Mouse (Mus musculus) erythroblast, adult 5-6 weeks (primary cell): ENCODE data around the gene Cryzl1. TPM values are rescaled to one million over a fixed set of nuclear protein-coding genes. Genes with fewer than 3 reads are reported as not detected.

Experiments used
- ATAC-seq: replicated peaks from 2 replicates; pipeline ENCODE4 v1.8.0; 2016; ENCODE audit warnings: moderate number of reproducible peaks, mild to moderate bottlenecking, moderate TSS enrichment, inconsistent platforms; ENCODE audit not compliant: poor library complexity, low FRiP score, severe bottlenecking
- total RNA-seq, 2 experiments: library from RNA; stranded (forward) in 1 of 2; stranded (reverse) in 1 of 2; fragments of 150-400 nt in 1 of 2; fragments of 200-764, 138-1000 nt in 1 of 2; gene quantifications; 2 replicates each; pipeline versions ENCODE4 v1.2.3 to v1.2.4; 2015 to 2017; ENCODE audit warnings: low replicate concordance in 2 of 2

Gene Cryzl1
- total RNA-seq (2015; ENCODE audit: low replicate concordance) (21.5 and 55.1 TPM in 2 replicates), total RNA-seq (2017; ENCODE audit: low replicate concordance) (17.7 and 40.7 TPM in 2 replicates)

DNA sequence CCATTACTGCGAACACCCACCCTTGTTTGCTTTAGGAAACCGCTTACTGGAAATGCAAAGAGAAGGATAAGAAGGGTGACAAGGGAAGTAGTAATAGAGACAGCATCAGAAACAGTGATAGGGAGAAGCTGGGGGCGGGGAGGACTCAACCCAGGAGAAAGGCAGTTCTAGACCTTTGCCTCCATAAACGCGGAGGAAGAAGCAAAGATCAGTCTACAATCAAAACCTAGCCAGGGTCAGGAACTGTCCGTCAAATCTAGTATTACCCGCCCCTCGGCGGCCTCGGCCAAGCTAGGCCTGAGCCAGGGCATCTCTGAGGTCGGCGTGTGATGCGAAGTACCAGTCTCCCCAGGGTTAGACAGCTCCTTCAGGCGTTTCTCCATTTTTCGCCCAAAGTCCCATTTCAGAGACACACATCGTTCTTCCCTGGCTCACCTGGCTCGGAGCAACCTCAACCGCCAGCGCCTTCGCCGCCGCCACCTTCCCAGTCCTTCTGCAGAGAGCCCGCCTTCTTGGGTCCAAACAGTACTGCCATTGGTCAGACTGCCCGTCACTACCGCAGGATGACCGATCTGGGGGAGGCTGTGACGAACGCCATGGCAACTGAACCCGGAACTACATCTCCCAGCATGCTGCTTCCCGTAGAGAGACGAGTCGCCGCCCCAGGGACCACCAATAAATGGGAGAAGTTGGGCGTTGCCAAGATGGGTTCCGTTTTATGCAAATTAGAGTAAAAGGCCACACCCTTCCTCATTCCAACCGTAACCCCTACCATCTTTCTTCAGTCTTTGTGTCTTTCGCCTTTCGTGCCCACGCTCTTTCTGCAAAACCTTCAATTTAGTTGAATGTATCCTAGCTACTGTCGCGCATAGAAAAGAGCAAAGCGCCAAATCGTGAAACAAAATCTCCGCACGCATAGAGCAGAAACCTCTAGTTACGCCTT lies at the start of gene Cryzl1:
Cryzl1 (minus strand) TSS at position 853 of the 943 bp plus-strand sequence.
- ATAC-seq, result peak; percentile 89

DNA sequence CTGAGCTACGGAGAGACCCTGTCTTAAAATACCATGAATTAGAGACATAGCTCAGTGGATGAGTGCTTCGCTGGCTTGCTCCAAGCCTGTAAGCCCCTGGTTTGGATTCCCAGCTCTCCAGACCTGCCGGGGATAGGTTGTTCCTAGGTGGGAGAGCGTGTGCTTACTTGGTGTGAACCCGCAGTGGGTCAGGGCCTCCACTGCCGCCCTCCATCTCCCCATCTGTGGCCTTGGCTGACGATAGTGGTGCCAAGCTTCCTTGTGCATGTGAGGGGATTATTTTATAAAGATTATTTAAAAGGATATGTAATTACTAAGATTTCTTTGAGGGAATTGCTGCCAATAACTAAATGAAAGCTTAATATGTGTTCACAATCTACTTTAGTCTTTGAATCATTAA lies 43.8 kb upstream of the Cryzl1 start:
- no peak for ATAC-seq

GRCm38 (mm10) chr16:91771334-91771733 lies 42.6 kb upstream of the Cryzl1 start:
- no peak for ATAC-seq

DNA sequence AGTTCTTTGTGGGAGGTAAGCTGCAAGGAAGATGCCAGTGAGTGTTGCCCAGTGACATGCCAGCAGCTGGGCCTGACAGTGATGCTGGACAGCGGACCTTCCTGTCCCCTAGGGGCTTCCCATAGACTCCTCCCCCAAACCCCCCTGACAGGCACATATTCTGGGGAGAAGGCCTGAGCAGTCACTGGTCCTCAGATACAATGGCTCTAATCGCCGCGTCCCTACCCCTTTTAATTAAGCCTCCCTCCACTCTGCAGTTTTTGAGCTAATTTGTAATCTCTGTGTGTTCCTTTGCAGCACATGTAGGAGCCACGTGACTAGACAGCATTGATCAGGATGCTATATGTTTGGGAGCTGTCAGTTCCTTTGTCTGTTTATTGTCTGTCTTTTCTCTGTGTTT lies 41.9 kb upstream of the Cryzl1 start:
- ATAC-seq, result no peak

- ATAC-seq, result no peak
Observed at GRCm38 (mm10) chr16:91769911-91770310, 41.1 kb upstream of the Cryzl1 start.

DNA sequence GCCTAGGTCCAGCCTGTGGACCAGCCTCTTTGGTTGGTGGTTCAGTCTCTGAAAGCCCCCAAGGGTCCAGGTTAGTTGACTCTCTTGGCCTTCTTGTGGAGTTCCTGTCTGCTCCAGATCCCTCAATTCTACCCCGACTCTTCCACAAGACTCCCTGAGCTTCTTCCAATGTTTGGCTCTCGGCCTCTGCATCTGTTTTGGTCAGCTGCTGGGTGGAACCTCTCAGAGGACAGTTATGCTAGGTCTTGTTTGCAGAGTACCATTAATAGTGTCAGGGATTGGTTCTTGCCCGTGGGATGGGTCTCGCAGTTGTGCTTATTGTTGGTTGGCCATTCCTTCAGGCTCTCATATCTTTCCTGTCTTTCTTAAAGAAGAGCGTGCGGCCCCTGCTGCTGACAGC lies 39.8 kb upstream of the Cryzl1 start:
- ATAC-seq, result no peak

- ATAC-seq, result no peak
Observed at GRCm38 (mm10) chr16:91767165-91767701, 38.5 kb upstream of the Cryzl1 start.

DNA sequence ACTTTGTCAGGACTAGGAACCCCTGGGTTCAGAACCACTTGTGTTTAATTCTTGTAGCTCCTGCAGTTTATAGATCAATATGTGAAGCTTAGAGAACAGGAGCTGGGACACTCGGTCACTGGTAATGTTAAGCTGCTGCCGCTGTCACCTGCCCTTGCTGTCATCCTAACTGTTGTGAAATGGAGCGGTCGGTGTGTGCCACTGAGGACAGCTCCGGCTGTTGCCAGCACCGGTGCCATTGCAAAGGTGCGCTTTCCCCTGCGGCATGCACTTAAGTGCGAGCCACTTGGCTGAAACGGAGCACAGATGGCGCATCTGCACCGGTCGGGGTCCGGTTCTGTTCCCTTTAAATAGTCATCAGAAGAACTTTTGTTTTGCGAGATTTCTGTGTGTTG lies 37.0 kb upstream of the Cryzl1 start:
- no peak for ATAC-seq

GRCm38 (mm10) chr16:91765121-91765815 lies 36.5 kb upstream of the Cryzl1 start:
- ATAC-seq, result no peak

DNA sequence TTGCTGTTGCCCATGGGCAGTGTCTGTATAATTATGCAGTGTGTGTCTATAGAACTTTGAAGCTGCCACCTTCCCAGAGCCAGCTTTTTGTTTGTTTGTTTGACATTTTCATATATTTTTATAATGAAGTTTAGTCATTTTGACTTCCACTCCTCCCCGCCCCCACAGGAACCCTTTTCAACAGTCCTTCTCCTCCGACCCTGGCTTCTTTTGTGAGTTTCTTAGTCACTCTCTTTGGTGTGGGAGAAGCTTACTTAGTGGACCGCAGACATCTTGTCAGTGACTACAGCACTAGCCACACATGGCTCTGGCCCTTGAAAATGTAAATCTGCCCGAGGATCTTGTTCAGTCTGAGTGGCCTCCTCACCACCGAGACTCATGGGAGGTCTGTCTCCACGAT lies 35.6 kb upstream of the Cryzl1 start:
- no peak for ATAC-seq

- ATAC-seq, result no peak
Observed at GRCm38 (mm10) chr16:91763975-91764374, 35.2 kb upstream of the Cryzl1 start.

GRCm38 (mm10) chr16:91762476-91762875 lies 33.7 kb upstream of the Cryzl1 start:
- ATAC-seq, result no peak

- no peak for ATAC-seq
Observed at GRCm38 (mm10) chr16:91761761-91762160, 33.0 kb upstream of the Cryzl1 start.

- no peak for ATAC-seq
Observed at GRCm38 (mm10) chr16:91761202-91761601, 32.4 kb upstream of the Cryzl1 start.

DNA sequence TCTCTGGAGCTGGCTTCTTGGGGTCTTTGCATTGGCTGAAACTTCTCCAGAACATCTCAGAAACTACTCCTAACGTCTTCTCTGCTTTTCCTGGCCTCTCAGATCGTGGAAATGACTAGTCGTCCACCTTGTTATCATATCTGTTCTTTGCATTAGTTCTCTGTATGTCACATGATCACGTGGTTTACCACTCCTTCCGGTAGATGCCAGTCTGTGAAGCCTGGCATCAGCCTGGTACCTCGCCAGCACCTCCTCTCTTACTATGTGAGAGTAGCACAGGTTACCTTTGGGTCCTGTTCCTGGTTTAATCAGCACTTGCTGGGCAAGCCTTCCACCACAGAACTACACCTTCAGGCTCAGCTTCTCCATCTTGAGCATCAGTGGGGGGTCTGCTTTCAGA lies 26.2 kb upstream of the Cryzl1 start:
- ATAC-seq, result peak; percentile 63

DNA sequence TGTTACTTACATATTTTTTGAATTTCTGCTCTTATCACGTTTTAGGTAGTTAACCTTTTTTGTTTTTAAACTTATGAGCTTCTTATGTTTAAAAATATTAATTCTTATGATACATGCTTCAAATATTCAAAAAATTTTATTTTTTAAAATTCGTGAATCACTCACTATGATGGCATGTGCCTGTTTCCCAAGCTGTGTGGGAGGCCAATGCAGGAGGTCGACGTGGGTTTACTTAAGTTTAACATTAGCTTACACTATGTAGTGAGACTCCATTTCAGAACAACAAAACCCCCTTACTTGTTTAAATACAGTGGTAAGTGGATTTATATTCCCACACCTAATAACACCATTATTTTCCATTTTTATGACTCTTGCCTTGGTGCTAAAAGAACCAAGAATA lies 24.8 kb upstream of the Cryzl1 start:
- ATAC-seq, result no peak

DNA sequence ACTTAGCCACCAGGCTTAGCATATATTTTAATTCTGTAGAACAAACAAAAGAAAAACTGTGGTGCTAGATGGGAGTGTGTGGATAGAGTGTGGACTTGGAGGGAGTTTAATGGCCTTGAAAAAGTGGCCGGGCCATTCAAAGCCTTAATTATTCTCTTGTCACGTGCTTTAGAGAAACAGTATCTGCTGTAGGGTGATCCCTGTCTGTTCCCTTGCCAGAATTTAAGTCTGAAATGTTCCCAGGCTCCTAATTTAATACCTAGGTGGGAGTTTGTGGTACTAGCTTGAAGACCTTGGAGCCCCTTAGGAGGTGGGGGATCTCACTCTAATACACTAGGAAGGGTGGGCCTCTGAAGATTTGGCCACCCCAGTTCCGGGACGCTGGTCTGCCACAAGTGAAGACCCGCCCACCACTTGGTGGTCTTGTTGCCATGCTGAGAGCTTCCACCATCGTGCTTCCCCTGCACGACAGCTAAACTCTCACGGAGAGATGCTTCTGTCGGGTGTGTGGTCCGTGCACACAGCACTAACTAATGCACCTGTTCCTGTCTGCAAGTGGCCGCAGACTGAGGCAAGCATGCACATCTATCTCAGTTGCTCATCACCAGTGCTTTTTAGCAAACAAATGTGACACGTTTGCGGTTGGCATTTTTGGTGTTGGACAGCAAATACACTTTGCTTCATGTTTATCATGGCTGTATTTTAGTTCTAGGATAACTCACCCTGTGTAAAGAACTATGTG lies 23.0 kb upstream of the Cryzl1 start:
- no peak for ATAC-seq

GRCm38 (mm10) chr16:91747567-91747966 lies 18.8 kb upstream of the Cryzl1 start:
- ATAC-seq, result no peak

DNA sequence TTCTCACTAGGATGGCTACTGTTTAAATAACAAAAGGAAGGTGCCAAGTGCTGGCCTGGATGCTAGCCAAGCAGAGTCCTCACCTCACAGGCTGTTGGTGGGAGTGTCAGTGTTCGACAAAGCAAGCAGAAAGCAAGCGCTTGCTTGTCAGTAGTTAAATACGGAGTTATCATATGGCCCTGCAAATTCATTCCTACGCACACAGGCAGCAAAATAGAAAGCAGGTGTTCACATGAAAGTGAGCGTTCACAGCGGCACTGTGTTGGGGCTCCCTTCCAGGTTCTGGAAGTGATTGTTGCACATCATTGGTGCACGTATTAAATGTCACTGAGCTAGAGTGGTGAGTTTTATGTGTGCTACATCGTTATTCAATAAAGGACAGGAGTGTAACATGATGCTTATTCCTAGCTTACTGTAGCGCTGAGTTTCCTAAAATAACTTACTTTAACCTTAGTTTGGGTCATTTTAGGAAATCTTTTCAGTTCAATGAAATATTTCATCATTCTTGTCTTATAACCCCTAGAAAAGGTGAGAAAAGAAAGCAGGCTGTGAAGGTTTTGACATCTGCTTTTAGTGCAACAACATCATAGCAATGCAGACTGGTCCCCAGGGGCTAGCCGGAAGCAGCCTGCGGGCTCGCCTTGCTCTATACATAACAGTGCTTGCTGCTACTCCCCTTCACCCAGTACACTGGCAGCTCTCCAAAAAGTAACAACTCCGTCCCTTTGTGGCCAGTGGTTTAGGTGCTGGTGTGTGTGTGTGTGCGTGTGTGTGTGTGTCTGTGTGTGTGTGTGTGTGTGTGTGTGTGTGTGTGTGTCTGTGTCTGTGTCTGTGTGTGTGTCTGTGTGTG lies 17.6 kb upstream of the Cryzl1 start:
- peak; percentile 51; the same call in 1 of the 2 replicates for ATAC-seq
